Mouse (Mus musculus) liver, adult 2 months (tissue): Measurements from ENCODE around the gene Tex44. TPM values are rescaled to one million over a fixed set of nuclear protein-coding genes. Genes with fewer than 3 reads are reported as not detected.

Source experiments
- DNase-seq: peaks from one replicate; pipeline ENCODE4 v3.0.0-alpha.2; 2011; ENCODE audit warnings: low read depth, low spot score; ENCODE audit errors: extremely low read depth
- H3K27ac ChIP-seq: fragments of 200-500 bp; replicated peaks from 2 replicates; pipeline ENCODE4 v1.5.1; 2012; ENCODE audit warnings: low read depth, mild to moderate bottlenecking, control low read depth, inconsistent platforms, low read length; ENCODE audit not compliant: insufficient read depth
- H3K27me3 ChIP-seq: fragments of 200-500 bp; 2 replicates; pipeline ENCODE4 v1.6.1; 2012; ENCODE audit warnings: mild to moderate bottlenecking, moderate library complexity, low read length, inconsistent platforms; ENCODE audit not compliant: control insufficient read depth, insufficient read depth
- H3K36me3 ChIP-seq: fragments of 200-500 bp; 2 replicates; pipeline ENCODE4 v1.6.1; 2012; ENCODE audit warnings: low read length, inconsistent platforms; ENCODE audit not compliant: control insufficient read depth, insufficient read depth
- H3K4me1 ChIP-seq: fragments of 200-500 bp; 2 replicates; pipeline ENCODE4 v1.6.1; 2011; ENCODE audit warnings: low read length; ENCODE audit not compliant: control insufficient read depth, insufficient read depth
- H3K4me3 ChIP-seq: fragments of 200-500 bp; 2 replicates; pipeline ENCODE4 v1.5.1; 2011; ENCODE audit warnings: low read depth, mild to moderate bottlenecking, control low read depth, low read length, moderate library complexity; ENCODE audit not compliant: insufficient read depth
- H3K79me2 ChIP-seq: fragments of 200-500 bp; 2 replicates; pipeline ENCODE4 v1.6.1; 2012; ENCODE audit warnings: inconsistent platforms, mild to moderate bottlenecking, low read length, moderate library complexity; ENCODE audit not compliant: control insufficient read depth, insufficient read depth
- H3K9ac ChIP-seq: fragments of 200-500 bp; 2 replicates; pipeline ENCODE4 v1.6.1; 2012; ENCODE audit warnings: low read depth, mild to moderate bottlenecking, control low read depth, inconsistent platforms, low read length
- CTCF ChIP-seq: fragments of 200-500 bp; IDR thresholded peaks from 2 replicates; pipeline ENCODE4 v1.5.1; 2011; ENCODE audit warnings: low read depth, low read length, control low read depth
- POLR2A ChIP-seq: fragments of 200-500 bp; IDR thresholded peaks from 2 replicates; pipeline ENCODE4 v1.6.1; 2011; ENCODE audit warnings: low read length, control low read depth; ENCODE audit not compliant: insufficient read depth; ENCODE audit errors: extremely low read depth
- WGBS: fragments of 180-500 bp; shearing (Covaris S2); methylation state at CpG from one replicate; pipeline ENCODE4 v1.1.7; 2018; 5-methylcytosine and 5-hydroxymethylcytosine counted together
- polyA plus RNA-seq: library from polyadenylated mRNA; depleted of rRNA; stranded (reverse); fragments of >200 nt; gene quantifications from 2 replicates; pipeline ENCODE4 v1.2.3, GENCODE M21; 2012
- total RNA-seq: library from RNA; depleted of rRNA; stranded (reverse); fragments of >200 nt; gene quantifications from 2 replicates; pipeline ENCODE4 v1.2.3, GENCODE M21; 2014

Gene Tex44
- total and polyA plus RNA-seq, 2 experiments: not detected

DNA sequence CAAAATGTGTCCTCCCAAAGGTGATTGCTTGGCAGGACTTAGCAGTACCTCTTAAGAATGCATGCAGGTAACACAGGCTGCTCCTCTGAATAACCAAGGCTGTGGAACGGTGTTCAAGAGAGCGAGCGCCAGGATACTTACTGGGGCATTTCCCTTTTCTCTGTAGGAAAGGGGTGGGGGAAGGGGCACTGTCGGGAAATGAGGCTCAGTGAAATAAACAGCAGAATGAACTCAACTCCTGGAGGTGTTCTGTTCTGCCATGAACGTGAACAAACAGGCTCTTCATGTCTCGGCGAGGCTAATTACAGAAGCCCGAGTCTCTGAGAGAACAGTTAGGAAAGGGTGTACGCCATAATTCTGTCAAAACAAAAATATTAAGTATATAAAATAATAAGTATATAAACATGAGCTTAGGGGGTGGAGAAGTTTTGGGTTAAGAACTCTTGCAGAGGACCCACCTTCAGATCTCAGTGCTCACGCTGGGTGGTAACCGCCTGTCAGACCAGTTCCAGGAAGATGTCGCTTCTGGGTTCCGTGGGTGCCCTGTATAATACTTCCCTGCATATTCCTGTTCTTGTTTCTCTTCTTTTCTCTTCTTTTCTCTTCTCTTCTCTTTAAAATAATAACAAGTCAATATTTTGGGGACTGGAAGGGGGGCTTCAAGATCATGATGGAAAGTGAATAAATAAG is 30.9 kb downstream of the Tex44 start:
- WGBS: 84% methylated on average over 13 of the region's 13 CpGs
- no peak overlapping the region for H3K9ac ChIP-seq
- no peak overlapping the region for H3K27ac ChIP-seq
- TF ChIP-seq POLR2A (no peak), CTCF (no peak)
- no peaks in the 10 kb centered on the region for H3K79me2 ChIP-seq
- H3K4me1 ChIP-seq: no peaks in the 10 kb centered on the region
- DNase-seq: no peak
- H3K4me3 ChIP-seq: no peak overlapping the region
- H3K27me3 ChIP-seq: no peaks in the 10 kb centered on the region
- H3K36me3 ChIP-seq: no peaks in the 10 kb centered on the region

DNA sequence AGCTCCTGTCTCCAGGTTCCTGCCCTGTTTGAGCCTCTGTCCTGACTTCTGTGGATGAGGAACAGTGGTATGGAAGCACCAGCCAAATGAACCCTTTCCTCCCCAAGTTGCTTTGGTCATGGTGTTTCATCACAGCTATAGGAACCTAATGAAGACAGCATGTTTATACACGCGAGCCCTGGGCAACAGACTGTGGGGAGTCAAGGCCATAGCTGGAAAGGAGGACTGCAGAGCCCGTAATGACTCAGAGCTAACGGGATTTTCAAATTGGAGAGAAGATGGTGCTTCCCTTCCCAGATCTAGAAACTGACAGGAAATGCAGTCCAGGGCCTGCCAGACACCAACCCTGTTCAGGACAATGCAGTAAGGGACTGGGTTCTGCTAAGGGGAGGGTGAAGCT is 33.2 kb downstream of the Tex44 start:
- H3K36me3 ChIP-seq: no peaks in the 10 kb centered on the region
- no peaks in the 10 kb centered on the region for H3K4me1 ChIP-seq
- no peaks in the 10 kb centered on the region for H3K79me2 ChIP-seq
- H3K27me3 ChIP-seq: no peaks in the 10 kb centered on the region
- no peak overlapping the region for H3K4me3 ChIP-seq
- 64% methylated on average over 4 of the region's 4 CpGs for WGBS
- H3K27ac ChIP-seq: no peak overlapping the region
- DNase-seq: no peak
- no peak overlapping the region for H3K9ac ChIP-seq
- TF ChIP-seq CTCF: no peak
- TF ChIP-seq POLR2A: no peak

GRCm38 (mm10) chr1:86464223-86464874 is 38.2 kb downstream of the Tex44 start:
- DNase-seq: no peak
- Histone ChIP-seq H3K9ac (no peak overlapping the region), H3K27me3 (no peaks in the 10 kb centered on the region), H3K4me3 (no peak overlapping the region), H3K36me3 (no peaks in the 10 kb centered on the region), H3K79me2 (no peaks in the 10 kb centered on the region), H3K27ac (no peak overlapping the region), H3K4me1 (no peaks in the 10 kb centered on the region)
- WGBS: 88% methylated on average over 9 of the region's 9 CpGs
- TF ChIP-seq POLR2A: no peak
- TF ChIP-seq CTCF: no peak

GRCm38 (mm10) chr1:86464875-86465224 is 38.7 kb downstream of the Tex44 start:
- H3K27ac ChIP-seq: no peak overlapping the region

DNA sequence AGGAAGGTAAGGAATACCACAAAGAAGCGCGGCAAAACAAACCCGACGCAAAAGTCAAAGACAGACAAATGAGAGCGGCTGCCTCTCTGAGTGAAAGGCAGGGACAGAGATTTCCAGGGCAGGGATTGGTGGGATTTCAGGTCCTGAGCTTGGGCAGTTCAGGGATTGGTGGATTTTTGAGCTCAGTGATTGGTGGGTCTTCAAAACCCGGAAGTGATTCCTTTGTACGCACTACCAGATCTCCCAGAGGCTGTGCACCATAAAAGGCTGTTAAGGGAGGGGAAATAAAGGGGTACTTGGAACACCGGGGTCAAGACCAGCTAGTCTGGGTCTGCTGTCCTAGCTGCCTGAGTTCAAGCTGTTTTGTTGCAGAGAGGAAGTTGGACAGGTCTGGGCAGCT is 41.3 kb downstream of the Tex44 start:
- Histone ChIP-seq H3K27ac (no peak overlapping the region), H3K4me3 (no peak overlapping the region), H3K4me1 (peaks cover 11% of the 10 kb centered on the region), H3K79me2 (no peaks in the 10 kb centered on the region), H3K36me3 (no peaks in the 10 kb centered on the region), H3K9ac (no peak overlapping the region), H3K27me3 (no peaks in the 10 kb centered on the region)
- WGBS: 97% methylated on average over 8 of the region's 8 CpGs
- no peak for TF ChIP-seq POLR2A
- TF ChIP-seq CTCF: no peak
- no peak for DNase-seq

More at GRCm38 (mm10) chr1:86464875-86465224, 38.7 kb downstream of the Tex44 start:
- H3K27me3 ChIP-seq: no peaks in the 10 kb centered on the region
- DNase-seq: no peak
- no peaks in the 10 kb centered on the region for H3K79me2 ChIP-seq
- no peaks in the 10 kb centered on the region for H3K36me3 ChIP-seq
- no peak overlapping the region for H3K9ac ChIP-seq
- 0 out of 2 replicates have a peak, but pooled peaks cover under 1% of the 10 kb centered on the region for H3K4me1 ChIP-seq
- no peak for TF ChIP-seq CTCF
- no peak for TF ChIP-seq POLR2A
- WGBS: 83% methylated on average over 4 of the region's 4 CpGs
- H3K4me3 ChIP-seq: no peak overlapping the region

- no peak overlapping the region for H3K9ac ChIP-seq
- H3K36me3 ChIP-seq: no peaks in the 10 kb centered on the region
- no peak overlapping the region for H3K4me3 ChIP-seq
- no peaks in the 10 kb centered on the region for H3K79me2 ChIP-seq
- WGBS: 41% methylated on average over 4 of the region's 4 CpGs
- DNase-seq: no peak
- peaks cover 11% of the 10 kb centered on the region for H3K4me1 ChIP-seq
- peak overlapping the region; percentile 66 for H3K27ac ChIP-seq
- no peaks in the 10 kb centered on the region for H3K27me3 ChIP-seq
- TF ChIP-seq CTCF (no peak), POLR2A (no peak)
Measured at GRCm38 (mm10) chr1:86469876-86470275, 43.7 kb downstream of the Tex44 start.
